Mouse (Mus musculus): ENCODE results near the gene Spata31d1c. TPM values are rescaled to one million over a fixed set of nuclear protein-coding genes. Genes with fewer than 3 reads are reported as not detected.

Gene Spata31d1c
- not detected in 2 replicates for polyA plus RNA-seq (2015; fragmentation: Nextera tagmentation; extraction: Ambion mirVana)

GRCm38 (mm10) chr13:65032758-65033157 is at the start of gene Spata31d1c:
TSS of gene Spata31d1c (plus strand) at chr13:65033058.
- Histone ChIP-seq H3K4me3 (replicated peaks) (no peak within 1 kb of the TSS), H3K27ac (no peak within 1 kb of the TSS), H3K9me3 (no peaks in the 10 kb centered on the region), H3K4me2 (no peak within 1 kb of the TSS), H3K36me3 (no peaks in the 10 kb centered on the region), H3K9ac (no peak within 1 kb of the TSS), H3K4me1 (no peaks in the 10 kb centered on the region), H3K27me3 (replicated peaks) (no peaks in the 10 kb centered on the region)
- ATAC-seq (ENCODE audit: insufficient read depth, low FRiP score, low read depth) = no peak

GRCm38 (mm10) chr13:64988828-64989227 is 44.0 kb upstream of the Spata31d1c start:
- ATAC-seq (ENCODE audit: insufficient read depth, low FRiP score, low read depth) = no peak

GRCm38 (mm10) chr13:65005414-65005813 is 27.4 kb upstream of the Spata31d1c start:
- no peak overlapping the region for H3K9ac ChIP-seq
- no peak overlapping the region for H3K4me3 ChIP-seq (replicated peaks)
- no peaks in the 10 kb centered on the region for H3K27me3 ChIP-seq (replicated peaks)
- H3K27ac ChIP-seq = no peak overlapping the region
- no peaks in the 10 kb centered on the region for H3K36me3 ChIP-seq
- no peaks in the 10 kb centered on the region for H3K4me1 ChIP-seq
- no peak for ATAC-seq (ENCODE audit: insufficient read depth, low FRiP score, low read depth)
- no peak overlapping the region for H3K4me2 ChIP-seq
- no peaks in the 10 kb centered on the region for H3K9me3 ChIP-seq

More at GRCm38 (mm10) chr13:64988828-64989227, 44.0 kb upstream of the Spata31d1c start:
- Histone ChIP-seq H3K4me2 (no peak overlapping the region), H3K9me3 (no peaks in the 10 kb centered on the region), H3K4me1 (no peaks in the 10 kb centered on the region), H3K9ac (no peak overlapping the region), H3K36me3 (no peaks in the 10 kb centered on the region), H3K27ac (no peak overlapping the region), H3K4me3 (replicated peaks) (no peak overlapping the region), H3K27me3 (replicated peaks) (no peaks in the 10 kb centered on the region)

GRCm38 (mm10) chr13:65006760-65007159 is 26.1 kb upstream of the Spata31d1c start:
- no peaks in the 10 kb centered on the region for H3K4me1 ChIP-seq
- 88% methylated on average over 1 of the region's 1 CpGs for WGBS
- no peak for ATAC-seq (ENCODE audit: insufficient read depth, low FRiP score, low read depth)
- no peaks in the 10 kb centered on the region for H3K9me3 ChIP-seq
- H3K27me3 ChIP-seq (replicated peaks) = no peaks in the 10 kb centered on the region
- H3K36me3 ChIP-seq = no peaks in the 10 kb centered on the region
- no peak overlapping the region for H3K9ac ChIP-seq
- H3K27ac ChIP-seq = no peak overlapping the region
- H3K4me2 ChIP-seq = no peak overlapping the region
- no peak overlapping the region for H3K4me3 ChIP-seq (replicated peaks)

GRCm38 (mm10) chr13:65007971-65008370 is 24.9 kb upstream of the Spata31d1c start:
- H3K36me3 ChIP-seq = no peaks in the 10 kb centered on the region
- no peak overlapping the region for H3K9ac ChIP-seq
- no peak overlapping the region for H3K4me2 ChIP-seq
- WGBS = 55% methylated on average over 1 of the region's 1 CpGs
- H3K4me1 ChIP-seq = no peaks in the 10 kb centered on the region
- no peaks in the 10 kb centered on the region for H3K9me3 ChIP-seq
- no peak overlapping the region for H3K4me3 ChIP-seq (replicated peaks)
- H3K27me3 ChIP-seq (replicated peaks) = no peaks in the 10 kb centered on the region
- H3K27ac ChIP-seq = no peak overlapping the region
- ATAC-seq (ENCODE audit: insufficient read depth, low FRiP score, low read depth) = no peak

- Histone ChIP-seq H3K36me3 (no peaks in the 10 kb centered on the region), H3K9ac (no peak overlapping the region), H3K27ac (no peak overlapping the region), H3K4me2 (no peak overlapping the region), H3K27me3 (replicated peaks) (no peaks in the 10 kb centered on the region), H3K4me1 (no peaks in the 10 kb centered on the region), H3K9me3 (no peaks in the 10 kb centered on the region), H3K4me3 (replicated peaks) (no peak overlapping the region)
- ATAC-seq (ENCODE audit: insufficient read depth, low FRiP score, low read depth) = no peak
- 60% methylated on average over 4 of the region's 4 CpGs for WGBS
Measured at GRCm38 (mm10) chr13:65011052-65011738, 21.7 kb upstream of the Spata31d1c start.

GRCm38 (mm10) chr13:65035057-65035456 is 2.2 kb downstream of the Spata31d1c start:
- no peaks in the 10 kb centered on the region for H3K4me1 ChIP-seq
- no peak for ATAC-seq (ENCODE audit: insufficient read depth, low FRiP score, low read depth)
- H3K4me2 ChIP-seq = no peak overlapping the region
- no peak overlapping the region for H3K9ac ChIP-seq
- H3K27ac ChIP-seq = no peak overlapping the region
- whole genome bisulfite sequencing = 62% methylated on average over 4 of the region's 4 CpGs
- no peaks in the 10 kb centered on the region for H3K9me3 ChIP-seq
- no peaks in the 10 kb centered on the region for H3K27me3 ChIP-seq (replicated peaks)
- no peak overlapping the region for H3K4me3 ChIP-seq (replicated peaks)
- H3K36me3 ChIP-seq = no peaks in the 10 kb centered on the region

- no peaks in the 10 kb centered on the region for H3K4me1 ChIP-seq
- no peaks in the 10 kb centered on the region for H3K27me3 ChIP-seq (replicated peaks)
- no peaks in the 10 kb centered on the region for H3K36me3 ChIP-seq
- no peak within 1 kb of the TSS for H3K4me3 ChIP-seq (replicated peaks)
- no peak for ATAC-seq (ENCODE audit: insufficient read depth, low FRiP score, low read depth)
- H3K4me2 ChIP-seq = no peak within 1 kb of the TSS
- H3K9me3 ChIP-seq = no peaks in the 10 kb centered on the region
- WGBS = 82% methylated on average over 9 of the region's 9 CpGs
- H3K27ac ChIP-seq = no peak within 1 kb of the TSS
- no peak within 1 kb of the TSS for H3K9ac ChIP-seq
Measured at GRCm38 (mm10) chr13:65052660-65053059, 19.8 kb downstream of the Spata31d1c start, which contains the start of gene Prss47. TSS of gene Prss47 (minus strand) at chr13:65052760.

- H3K36me3 ChIP-seq = 0 out of 2 replicates have a peak, but pooled peaks cover 7% of the 10 kb centered on the region
- WGBS = 80% methylated on average over 2 of the region's 2 CpGs
- no peak overlapping the region for H3K4me2 ChIP-seq
- no peaks in the 10 kb centered on the region for H3K27me3 ChIP-seq (replicated peaks)
- H3K9me3 ChIP-seq = no peaks in the 10 kb centered on the region
- no peak overlapping the region for H3K4me3 ChIP-seq (replicated peaks)
- ATAC-seq (ENCODE audit: insufficient read depth, low FRiP score, low read depth) = no peak
- no peaks in the 10 kb centered on the region for H3K4me1 ChIP-seq
- H3K9ac ChIP-seq = no peak overlapping the region
- no peak overlapping the region for H3K27ac ChIP-seq
Measured at GRCm38 (mm10) chr13:65069969-65070368, 37.1 kb downstream of the Spata31d1c start.

Other genes with a start within 250 kb of the Spata31d1c start
- 0.57 and 0.61 TPM in 2 replicates for gene Cntnap3, start 129.1 kb upstream of the Spata31d1c start, polyA plus RNA-seq (2015; fragmentation: Nextera tagmentation; extraction: Ambion mirVana)
- gene Spata31, start 115.7 kb upstream of the Spata31d1c start, polyA plus RNA-seq (2015; fragmentation: Nextera tagmentation; extraction: Ambion mirVana) = not detected in 2 replicates
- gene Prss47, start 19.7 kb downstream of the Spata31d1c start, polyA plus RNA-seq (2015; fragmentation: Nextera tagmentation; extraction: Ambion mirVana) = not detected in 2 replicates
- 56.9 and 59.5 TPM in 2 replicates for gene Mfsd14b, start 79.9 kb downstream of the Spata31d1c start, polyA plus RNA-seq (2015; fragmentation: Nextera tagmentation; extraction: Ambion mirVana)
- not detected in 2 replicates for gene Olfr465-ps1, start 105.0 kb downstream of the Spata31d1c start, polyA plus RNA-seq (2015; fragmentation: Nextera tagmentation; extraction: Ambion mirVana)
- not detected in 2 replicates for gene Olfr466, start 117.2 kb downstream of the Spata31d1c start, polyA plus RNA-seq (2015; fragmentation: Nextera tagmentation; extraction: Ambion mirVana)
- not detected in 2 replicates for gene Nlrp4f, start 172.9 kb downstream of the Spata31d1c start, polyA plus RNA-seq (2015; fragmentation: Nextera tagmentation; extraction: Ambion mirVana)
- gene Gm10775, start 226.5 kb downstream of the Spata31d1c start, polyA plus RNA-seq (2015; fragmentation: Nextera tagmentation; extraction: Ambion mirVana) = not detected in 2 replicates
- 9.0 and 11.2 TPM in 2 replicates for gene Zfp369, start 245.8 kb downstream of the Spata31d1c start, polyA plus RNA-seq (2015; fragmentation: Nextera tagmentation; extraction: Ambion mirVana)

All from stomach, embryonic 15.5 days (tissue).